Mouse (Mus musculus): Measurements from ENCODE around the gene Filip1.
A peak's percentile ranks its signal among the peaks of the same experiment; 100 is the strongest.

Gene Filip1

DNA sequence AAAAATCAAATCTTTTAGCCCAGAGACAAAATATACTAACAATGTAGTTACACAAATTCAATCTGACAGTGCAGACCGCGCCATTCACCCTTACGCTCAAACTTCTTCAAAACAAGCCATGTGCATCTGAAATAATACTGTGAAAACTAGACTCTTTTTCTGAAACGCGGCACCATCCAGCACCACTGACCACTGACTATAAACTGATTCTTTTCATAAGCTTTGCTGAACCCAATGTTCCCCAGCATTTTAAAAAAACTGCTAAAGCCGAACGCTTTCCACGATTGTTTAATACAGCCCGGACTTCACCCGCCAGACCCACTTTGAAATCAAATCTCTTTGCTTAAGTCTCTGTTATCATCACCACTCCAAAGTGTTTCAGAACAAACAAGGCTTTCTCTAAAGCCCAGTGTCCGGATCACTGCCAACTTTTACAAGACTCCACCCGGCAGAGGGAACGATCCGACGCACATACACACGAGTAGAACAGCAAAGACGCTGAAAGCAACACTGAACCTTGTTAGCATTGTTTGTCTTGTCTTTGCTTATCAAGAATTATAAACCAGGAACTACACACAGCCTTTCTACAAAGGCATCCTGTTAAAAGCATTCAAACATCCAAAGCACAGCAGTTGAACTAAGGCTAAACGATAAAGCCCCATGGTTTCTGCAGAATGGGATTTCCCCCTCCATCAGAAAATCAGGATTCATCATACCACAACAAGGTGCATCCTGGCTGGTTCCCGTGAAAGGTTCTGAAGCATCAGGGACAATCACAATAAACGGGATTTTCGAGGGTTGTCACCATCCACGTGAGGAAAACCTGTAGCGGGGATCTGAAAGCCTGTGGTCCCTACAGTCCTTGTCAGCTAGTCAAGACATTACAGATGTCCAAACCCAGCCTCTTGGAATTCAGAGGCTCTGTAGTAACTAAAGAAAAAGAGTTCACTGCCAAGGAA lies 182.5 kb downstream of the Filip1 start:
- no peak for DNase-seq (ENCODE audit: extremely low spot score, low spot score)

DNA sequence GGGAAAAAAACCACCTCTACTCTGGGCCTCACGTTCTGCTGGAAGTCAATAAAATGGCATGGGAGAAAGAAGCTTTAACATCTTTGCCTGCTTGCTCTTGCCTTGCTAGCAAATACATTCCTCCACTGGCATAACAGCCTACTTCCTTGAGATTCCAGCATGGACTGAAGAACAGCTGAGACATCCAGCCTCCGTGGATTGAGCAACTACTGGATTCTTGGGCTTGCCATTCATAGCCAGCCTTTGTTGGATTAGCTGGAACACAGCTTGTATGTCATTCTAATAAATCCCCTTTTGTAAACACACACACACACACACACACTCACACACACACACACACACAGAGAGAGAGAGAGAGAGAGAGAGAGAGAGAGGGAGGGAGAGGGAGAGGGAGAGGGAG lies 185.6 kb downstream of the Filip1 start:
- no peak for DNase-seq (ENCODE audit: extremely low spot score, low spot score)

DNA sequence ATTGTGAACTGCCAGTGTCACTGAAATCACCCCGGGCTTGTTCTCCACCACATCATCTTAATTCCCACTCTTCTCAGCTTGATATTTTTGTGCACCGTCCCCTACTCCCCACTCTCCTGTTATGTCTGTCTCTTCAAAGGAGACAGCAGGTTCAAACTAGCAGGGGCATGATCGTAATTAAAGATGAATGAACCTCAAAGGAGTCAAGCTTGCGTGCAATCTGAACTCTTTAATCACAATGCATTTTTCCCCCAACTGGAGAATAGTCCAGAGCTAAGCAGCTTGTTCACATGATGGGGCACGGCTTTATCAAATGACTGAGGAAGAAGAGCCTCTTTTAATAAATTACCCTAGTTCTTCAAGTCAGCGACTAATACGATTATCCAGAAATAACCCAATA lies 187.1 kb downstream of the Filip1 start:
- no peak for DNase-seq (ENCODE audit: extremely low spot score, low spot score)

DNA sequence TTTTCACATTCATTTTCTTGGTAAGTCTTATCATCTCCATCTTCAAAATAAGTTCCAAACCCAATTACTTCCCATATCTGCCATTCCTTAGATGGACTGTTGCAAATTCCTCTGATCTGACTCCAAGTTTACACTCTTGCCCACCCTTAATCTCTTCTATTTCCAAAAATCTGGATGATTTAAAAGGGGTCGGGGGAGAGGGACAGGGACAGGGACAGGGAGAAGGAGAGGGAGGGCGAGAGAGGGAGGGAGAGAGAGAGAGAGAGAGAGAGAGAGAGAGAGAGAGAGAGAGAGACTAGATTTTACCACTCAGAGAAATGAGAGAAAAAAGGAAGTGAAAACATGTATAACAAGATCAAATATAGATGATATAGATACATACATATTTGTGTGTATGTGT lies 188.8 kb downstream of the Filip1 start:
- DNase-seq (ENCODE audit: extremely low spot score, low spot score) = no peak

DNA sequence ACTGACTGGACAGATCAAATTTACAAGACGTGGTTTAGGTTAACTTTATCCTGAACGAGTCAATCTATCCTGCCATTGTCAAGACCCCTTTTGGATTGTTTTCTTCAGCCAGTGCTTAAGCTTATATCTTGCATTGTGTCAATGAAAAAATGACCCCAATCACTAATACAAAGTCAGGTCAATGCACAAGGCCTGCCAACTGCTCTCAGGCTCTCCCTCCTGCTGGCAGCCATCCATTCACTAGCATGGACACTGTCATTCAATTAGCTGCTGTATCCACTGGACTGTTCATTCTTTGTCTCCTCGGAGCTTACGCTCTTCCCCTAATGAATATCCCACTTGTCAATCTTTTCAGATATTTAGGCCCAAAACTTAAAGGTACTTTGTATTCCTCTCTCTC lies 189.2 kb downstream of the Filip1 start:
- DNase-seq (ENCODE audit: extremely low spot score, low spot score) = no peak

DNA sequence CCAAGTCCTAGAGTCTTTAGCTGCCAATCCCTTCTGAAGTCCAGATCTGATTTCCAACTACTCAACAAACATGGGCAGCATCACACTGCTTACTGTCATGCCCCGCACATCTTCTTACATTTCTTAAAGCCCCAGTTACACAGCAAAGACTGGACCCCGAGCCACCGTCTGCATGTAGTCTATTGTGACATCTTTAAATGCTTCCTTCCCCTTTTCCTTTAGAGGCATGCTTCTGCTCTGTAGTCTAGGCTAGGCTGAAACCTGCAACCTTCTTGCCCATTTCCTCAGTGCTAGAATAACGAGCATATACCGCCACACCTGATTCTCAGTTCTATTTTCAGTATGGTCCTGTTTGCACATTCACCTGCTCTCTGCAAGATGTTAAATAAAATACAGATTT lies 196.2 kb downstream of the Filip1 start:
- no peak for DNase-seq (ENCODE audit: extremely low spot score, low spot score)

DNA sequence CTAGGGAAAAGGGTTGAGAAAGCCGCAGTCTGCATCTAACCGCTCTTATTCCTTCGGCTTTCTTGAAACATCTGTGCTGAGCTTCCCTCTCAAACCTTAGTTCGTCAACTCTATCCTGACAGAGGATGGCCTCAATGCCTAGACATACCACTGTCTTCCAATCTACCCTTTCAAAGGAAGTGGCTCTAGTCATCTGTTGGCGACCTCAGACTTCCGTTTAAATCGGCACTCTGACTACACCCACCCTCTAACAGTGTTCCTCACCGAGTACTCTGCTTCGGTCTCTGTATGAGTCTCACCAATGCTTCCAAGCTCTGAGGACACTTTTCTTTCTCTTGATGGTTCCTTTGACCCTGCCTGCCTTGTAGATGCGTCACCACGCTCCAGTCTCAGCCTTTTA lies 196.6 kb downstream of the Filip1 start:
- no peak for DNase-seq (ENCODE audit: extremely low spot score, low spot score)

DNA sequence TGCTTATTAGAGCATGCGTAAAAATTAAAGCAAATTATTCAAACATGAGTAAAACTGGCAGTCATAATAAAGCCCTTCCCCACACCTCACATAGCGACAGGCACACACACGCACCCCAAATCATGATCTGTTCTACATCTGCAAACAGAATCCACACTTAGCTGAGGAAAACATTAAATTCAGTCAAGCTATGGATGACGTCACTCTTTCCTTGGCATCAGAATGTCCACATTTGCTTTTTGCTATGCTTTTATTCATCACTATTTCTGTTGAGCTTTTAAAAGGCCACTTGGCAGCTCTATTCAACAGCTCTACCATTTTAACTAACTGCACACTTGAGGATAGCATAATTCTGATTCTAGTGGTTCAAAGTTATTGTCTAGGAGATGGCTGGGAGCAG lies 198.1 kb downstream of the Filip1 start:
- DNase-seq (ENCODE audit: extremely low spot score, low spot score) = no peak

DNA sequence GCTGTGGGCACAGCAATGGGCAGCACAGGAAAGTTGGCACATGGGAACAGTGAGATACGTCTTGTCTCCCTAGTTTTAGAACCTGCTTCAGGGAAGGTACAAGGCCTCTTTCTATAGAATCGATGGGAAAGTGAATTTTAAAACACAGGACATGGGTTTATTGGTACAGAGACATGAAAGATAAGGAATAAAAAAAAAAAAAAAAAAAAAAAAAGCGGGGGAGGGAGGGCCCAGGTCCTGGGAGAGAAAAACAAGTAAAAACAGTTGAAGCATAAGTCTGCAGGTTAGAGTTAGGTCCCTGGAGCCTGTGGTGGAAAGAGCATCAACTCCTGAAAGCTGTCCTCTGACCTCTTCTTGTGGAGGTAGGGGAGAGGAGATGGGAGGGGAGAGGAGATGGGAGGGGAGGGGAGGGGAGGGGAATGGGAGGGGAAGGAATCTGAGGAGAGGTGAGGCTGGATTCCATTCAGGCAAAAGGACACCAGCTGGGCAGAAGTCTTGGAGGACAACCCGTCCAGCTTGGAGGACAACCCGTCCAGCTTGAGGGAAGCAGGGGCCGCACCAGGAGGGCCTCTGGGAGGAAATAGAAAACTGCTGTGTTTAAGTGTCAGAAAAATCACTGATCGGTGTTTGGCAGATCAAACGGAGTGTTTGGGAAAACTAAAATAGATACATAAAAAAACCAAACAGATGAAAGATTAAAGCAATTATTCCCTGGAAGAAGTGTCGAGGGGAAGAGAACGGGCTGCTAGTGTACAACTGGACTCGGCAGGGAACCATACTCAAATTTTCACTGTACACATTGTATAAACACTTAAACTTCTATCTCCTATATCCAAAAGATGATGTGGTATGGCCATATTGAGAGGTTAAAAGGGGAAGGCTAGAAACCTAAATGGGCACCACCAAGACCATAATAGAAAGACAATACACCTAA lies 201.4 kb downstream of the Filip1 start:
- DNase-seq (ENCODE audit: extremely low spot score, low spot score) = no peak

DNA sequence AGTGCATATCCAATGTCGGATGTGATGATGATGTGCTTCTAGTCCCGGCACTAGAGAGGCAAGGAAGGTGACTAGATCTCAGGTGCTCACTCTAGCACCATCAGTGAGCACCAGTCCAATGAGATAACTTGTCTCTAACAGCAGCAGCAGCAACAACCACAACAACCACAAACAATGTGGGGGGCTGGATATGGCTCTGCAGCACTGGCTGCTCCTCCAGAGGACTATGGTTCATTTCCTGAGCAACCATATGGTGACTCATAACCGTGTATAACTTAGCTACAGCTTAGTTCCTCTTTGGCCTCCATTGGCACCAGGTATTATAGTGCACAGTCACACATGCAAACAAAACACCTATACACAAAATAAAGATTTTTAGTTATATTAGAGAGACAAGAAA lies 202.1 kb downstream of the Filip1 start:
- DNase-seq (ENCODE audit: extremely low spot score, low spot score) = no peak

DNA sequence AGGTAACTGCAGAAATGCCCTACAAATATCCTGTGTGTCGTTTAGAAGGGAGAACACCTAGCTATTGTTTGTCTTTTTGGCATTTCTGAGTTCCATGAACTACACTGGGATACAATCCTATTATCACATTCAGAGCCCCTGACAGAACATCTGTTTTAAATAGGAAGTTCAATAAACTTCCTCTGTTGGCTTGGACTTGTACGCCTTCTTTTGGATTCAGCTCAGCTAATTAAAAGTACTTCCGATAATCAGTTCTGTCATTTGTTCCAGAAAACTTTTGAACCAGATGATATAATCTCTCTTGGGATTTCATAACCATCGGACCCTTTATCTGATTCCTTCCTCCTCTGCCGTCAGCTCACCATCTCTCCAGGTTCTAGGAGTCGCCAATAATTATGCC lies 203.2 kb downstream of the Filip1 start:
- no peak for DNase-seq (ENCODE audit: extremely low spot score, low spot score)

DNA sequence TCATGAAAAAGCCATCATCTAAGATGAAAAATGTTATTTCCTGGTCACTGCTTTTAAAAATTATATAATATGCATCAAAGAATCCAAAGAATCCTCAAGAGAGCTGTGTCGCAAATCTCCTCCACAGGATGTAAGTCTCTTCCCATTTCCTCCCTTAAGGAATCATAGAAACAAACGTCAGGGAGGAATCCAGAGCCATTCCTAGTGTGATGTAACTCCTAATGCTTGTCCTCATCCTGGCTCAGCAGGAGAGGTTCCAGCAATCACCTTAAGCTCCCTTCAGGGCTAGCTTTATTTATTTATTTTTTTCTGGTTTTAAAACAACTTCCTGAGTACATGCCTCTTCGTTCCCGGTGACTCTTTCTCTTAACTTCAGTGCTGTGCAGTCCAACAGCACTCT lies 205.5 kb downstream of the Filip1 start:
- DNase-seq (ENCODE audit: extremely low spot score, low spot score) = no peak

DNA sequence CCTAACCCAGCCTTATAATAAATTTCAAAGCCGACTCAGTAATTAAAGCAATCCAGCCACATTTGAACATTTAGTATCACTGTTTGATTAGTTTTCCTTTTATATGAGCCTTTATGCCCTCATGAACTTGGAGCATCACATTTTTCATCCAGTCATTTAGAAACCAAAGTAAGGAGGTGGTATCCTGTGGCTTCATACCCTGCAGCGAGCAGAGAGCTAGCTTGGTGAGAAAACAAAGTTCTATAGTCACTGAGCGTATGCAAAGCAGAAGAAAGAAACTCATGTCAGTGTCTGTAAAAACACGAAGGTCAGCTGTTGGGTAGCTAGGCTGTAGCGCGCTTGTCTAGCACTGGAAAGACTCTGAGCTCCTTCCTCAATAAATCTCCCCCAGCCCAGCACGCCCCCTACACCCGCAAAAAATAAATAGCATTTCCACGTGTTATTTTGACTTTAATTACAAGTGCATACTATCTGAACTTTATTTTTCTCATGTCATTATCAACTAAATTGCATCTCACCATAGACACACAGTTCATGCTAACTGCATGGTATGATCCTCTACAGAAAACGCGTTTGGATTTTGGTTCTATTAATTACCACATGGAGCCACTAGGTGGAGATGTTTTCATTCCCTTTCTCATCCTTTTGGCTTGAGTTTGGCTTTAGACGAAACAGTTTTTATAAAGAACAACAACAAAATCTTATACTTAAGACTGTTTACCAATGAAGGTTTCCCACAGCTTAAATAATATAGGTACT lies 206.2 kb downstream of the Filip1 start:
- DNase-seq (ENCODE audit: extremely low spot score, low spot score) = no peak

DNA sequence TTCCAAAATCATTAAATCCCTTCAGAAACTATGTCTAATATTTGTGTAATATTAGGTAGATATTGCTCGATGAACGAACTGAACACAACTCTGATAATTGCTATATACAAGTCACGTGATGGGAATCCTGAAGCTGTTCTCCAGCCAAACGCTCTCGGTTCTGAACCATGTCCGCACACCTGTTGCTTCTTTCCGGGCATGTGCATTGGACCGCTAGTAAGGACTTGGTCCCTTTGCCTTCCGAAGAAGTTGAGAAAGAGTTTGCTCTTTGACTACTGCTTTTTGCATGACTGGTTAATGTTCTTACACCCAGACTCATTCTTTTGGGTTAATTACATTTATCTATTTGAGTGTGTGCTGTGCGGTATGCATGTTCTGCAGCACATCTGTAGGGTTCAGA lies 207.2 kb downstream of the Filip1 start:
- no peak for DNase-seq (ENCODE audit: extremely low spot score, low spot score)

DNA sequence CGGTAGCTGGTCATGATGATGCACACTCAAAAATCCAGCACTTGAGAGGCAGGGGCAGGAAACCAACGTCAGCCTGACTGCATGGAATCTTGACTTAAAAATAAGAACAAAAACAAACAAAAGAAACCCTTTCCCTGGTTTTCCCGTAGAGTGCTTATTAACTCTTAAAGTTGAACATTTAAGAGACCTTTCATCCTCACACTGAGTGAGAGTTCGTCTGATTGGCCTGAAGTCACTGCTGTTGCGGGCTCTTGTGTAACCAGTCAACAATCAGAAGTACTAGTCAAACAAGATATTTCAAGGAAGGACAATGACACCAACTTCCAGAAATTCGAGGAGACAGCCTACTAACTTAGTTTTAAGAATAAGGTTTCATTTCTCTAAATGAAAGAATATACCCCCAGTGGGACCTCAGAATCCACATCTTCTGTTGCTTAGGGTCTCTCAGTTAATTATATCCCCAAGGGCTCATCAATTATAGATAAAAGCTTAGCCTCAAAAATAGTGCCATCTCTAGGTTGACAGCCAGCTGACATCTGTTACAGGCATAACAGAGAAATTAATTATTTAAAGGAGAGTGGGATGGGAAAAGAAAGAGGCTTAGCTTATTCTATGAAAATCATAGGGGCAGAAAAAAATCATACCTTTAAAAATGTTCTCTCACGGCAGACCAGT lies 216.1 kb downstream of the Filip1 start:
- DNase-seq (ENCODE audit: extremely low spot score, low spot score) = no peak

DNA sequence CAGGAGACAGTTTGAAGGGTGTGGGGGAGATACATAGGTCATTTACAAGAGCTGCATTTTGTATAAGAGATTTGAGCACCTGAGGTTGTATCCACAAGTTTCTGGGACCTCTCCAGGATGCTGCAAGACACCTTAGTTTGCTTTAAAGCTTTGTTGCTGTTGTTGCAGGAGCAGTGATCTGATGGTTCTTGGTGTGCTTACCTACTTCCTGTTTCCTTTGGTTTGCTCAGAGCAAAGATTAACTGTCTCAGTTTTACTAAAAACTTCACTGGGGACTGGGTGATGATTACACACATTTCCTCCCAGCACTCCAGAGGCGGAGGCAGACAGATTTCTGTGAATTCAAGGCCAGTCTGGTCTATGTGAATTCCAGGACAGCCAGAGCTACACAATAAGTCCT lies 217.6 kb downstream of the Filip1 start:
- no peak for DNase-seq (ENCODE audit: extremely low spot score, low spot score)

DNA sequence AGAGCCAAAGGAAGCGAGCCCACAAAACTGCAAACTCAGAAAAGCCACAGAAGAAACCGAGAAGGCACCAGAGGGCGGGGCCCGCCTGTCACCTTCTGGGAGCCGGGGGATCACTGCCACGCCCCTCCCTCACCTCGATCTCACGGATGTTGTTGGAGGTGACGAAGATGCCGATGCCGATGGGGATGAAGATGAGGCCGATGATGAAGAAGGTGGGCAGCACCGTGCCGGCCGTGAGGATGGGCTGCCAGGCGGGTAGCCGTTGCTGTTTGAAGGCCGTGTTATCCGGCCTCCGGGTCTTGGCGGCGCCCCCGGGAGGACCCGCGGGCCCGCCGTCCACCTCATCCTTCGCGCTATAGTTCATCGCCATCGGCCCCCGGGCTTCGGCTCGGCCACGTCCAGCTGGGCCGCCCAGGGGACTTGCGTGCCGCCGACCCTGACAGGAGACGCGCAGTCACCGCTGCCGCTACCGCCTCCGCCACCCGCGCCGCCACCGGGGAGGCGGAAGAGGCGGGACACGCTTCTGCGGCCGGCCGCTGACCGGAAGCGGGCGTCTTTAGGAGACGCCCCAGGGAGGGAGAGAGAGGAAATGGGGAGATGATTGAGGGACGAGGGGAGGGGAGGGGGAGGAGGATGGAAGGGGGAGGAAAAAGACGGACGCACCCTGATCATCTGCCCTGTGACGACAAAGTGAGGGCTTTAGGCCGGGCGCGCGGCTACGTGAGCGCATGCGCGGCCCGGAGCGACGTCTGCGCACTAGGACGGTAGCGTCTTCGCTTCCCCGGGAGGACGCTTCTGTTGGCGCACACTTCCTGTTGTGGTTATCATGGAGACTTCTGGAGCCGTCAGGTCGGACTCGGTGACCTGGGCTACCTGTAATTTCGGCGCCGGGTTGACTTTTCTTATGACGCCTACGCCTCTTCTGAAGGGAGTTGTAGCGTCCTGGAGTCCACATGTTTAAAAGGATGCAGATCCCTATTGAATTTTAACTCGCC lies 219.5 kb downstream of the Filip1 start, which contains the start of gene Tmem30a:
Gene Tmem30a, minus strand, starts transcription at position 667 of the 995 bp plus-strand sequence.
- DNase-seq (ENCODE audit: extremely low spot score, low spot score) = peak; percentile 90

DNA sequence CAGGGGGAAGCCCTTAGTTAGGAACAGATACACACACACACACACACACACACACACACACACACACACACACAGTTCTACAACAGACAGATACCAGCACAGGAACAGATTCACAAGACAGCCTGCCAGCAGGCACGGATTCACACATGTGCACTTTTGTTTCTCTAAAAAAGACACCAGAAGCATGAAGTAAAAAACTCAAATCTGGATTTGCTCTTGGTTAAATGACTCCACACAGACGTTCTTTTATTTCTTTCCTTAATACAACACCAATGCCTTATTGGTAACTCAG lies 226.9 kb downstream of the Filip1 start:
- no peak for DNase-seq (ENCODE audit: extremely low spot score, low spot score)

DNA sequence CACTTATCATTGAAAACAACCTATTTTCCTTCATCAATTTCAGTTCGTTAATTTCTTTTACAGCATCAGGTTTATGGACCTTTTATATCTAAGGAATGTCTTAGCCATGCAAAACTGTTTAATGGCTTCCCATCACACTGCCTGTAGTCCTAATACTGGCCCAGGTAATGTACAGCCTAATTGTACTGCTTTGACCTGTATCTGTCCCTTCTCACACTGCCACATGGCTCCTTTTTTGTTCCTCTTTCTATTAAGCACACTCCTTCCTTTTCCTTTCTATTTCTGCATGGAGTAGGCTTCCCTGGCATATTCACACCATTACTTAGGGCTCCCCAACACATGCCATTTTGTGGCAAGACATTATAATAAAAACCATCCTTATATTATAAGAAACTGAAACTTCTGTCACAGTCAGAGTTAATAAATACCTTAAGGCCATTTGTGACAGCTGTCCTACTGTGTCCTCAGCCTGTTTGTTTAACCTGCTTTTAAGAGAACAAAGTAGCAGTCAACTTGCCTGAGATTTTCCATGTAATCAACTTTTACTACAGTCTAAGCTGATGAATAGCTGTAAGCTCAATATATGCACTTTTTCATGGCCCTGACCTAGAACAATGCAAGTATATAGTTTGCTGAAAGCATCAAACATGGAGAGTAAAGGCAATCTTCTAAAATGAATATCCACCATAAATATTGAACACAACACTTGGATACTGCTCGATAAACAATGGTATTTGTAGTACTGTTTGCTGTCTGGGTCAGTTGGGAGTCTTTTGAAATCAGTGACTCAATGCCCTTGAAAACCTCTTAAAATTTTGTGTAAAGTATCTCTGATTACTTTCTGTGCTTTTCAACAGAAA lies 227.5 kb downstream of the Filip1 start:
- no peak for DNase-seq (ENCODE audit: extremely low spot score, low spot score)
